Mouse (Mus musculus): ENCODE measurements around the gene Alox5ap.
A peak's percentile ranks its signal among the peaks of the same experiment; 100 is the strongest.

Alox5ap gene

DNA sequence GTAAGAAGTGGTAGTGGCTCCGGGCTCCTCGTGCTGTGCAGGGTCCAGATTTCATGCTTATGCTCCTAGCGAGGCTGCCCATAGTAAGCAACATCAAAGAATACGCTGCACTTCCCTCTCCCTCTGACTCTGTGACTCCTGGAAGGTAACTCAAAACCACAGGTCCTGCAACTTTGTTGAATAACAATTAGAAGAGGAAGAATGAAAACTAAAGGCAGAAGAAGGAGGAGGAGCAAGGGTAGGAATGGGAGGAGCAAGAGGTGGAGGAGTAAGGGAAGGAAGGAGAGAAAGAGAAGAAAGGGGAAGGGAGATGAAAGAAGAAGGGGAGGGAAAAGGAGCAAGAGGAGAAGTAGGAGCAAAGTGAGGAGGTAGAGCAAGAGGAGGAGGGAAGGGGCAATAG lies at the start of gene Alox5ap:
Gene Alox5ap, plus strand, starts transcription at position 363 of the 400 bp plus-strand sequence.
- DNase-seq (ENCODE audit: low spot score) = no peak

DNA sequence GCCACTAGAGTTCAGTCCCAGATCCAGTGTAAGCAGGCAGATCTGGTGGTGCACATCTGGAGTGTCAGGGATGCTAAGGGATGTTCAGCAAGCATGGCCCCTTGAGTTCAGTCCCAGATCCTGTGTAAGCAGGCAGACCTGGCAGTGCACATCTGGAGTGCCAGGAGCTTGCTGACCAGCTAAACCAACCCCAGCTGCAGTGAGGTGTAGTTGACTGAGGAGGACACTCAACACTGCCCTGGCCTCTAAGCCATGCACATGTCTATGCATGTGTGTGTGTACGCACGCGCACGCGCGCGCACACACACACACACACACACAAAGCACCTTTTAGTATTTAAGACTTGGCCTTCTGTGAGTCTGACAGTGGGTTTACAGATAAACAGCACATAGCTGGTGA lies 49.0 kb upstream of the Alox5ap start:
- no peak for DNase-seq (ENCODE audit: low spot score)

DNA sequence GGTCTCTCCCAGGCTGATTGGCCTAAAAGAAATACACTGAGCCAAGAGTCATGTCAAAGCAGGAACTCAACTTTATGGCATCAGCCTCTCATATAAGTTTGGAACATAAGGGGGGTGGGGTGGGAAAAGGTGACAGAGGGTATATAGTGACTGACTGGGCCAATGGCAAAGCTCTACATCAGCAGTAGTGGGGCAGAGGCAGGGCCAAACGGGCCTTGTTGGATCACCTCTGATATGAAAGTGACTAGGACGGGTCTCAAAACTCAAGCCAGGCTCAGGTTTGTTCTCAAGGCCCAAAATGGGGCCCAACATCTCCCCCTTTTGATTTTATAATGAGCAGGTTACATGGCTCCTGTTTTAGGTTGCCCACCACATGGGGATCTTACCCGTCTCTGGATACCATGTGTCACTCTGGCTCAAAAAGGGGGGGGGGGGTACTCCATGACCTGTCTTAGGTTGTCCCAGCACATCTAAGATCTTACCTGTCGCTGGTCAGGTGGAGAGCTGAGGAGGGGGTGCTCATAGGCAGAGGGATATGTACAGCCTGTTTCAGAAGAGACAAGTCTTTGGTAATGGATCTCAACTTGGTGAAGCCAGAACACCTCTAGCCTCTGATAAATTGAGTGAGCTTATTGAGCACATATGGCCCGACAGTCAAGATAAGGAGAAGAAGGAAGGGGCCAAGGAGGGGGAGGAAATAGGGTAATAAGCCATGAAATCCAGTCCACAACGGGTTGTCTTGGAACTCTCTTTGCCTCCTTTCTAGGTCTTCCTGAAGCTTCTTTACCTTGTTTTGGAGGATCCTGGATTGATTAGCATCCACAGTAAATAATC lies 46.8 kb upstream of the Alox5ap start:
- no peak for DNase-seq (ENCODE audit: low spot score)

DNA sequence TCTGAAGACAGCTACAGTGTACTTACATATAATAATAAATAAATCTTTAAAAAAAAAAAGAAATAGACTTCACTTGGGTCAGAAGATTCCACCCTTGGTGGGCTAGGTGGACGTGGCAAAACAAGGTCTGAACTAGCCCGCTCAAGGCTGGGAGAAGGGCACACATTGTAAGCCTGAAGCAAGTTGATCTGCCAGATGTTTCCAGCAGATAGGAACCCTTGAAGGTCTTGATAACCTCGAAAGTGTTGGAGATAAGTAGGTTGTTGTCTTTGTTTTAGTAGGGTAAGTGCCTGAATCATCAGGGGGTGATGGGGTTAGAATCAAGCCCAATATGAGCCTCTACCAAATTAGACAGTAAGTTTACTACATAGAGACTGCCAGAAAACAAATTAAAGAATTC lies 45.1 kb upstream of the Alox5ap start:
- DNase-seq (ENCODE audit: low spot score) = no peak

DNA sequence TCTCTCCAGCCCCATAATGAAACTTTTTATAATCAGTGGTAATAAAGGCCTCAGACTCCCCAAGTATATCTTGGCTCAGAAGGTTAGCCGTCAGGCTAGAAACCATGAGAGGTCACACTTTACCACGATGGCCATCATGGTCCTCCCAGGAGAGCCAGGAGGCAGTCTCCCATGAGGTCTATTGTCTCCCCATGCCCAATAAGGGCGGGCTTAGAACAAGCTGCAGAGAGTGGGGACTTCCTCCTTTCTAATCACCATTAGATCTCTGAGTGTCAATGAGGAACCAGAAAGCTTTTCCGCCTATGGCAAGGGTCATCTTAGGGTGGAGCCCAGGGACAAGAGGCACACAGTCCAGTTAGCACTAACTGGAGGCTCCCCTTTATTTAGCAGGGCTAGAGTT lies 43.2 kb upstream of the Alox5ap start:
- DNase-seq (ENCODE audit: low spot score) = no peak

DNA sequence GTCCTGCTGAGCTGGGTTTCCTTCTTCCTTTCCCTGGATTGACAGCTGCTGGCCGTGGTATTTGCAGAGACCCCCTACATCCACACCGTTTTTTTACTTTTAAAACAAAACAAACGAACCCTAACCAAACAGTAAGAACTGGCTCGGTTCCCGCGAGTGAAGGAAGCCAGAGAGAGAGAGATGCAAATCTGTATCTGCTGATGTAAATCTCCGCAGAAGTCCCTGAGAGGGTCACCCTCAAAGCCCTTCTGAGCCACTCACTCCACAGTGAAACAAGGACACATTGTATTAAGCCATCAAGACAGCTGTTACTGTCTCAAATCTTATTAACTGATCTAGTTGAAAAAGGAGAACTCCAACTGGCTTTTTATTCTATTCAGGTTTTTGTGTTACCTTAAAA lies 39.9 kb upstream of the Alox5ap start:
- no peak for DNase-seq (ENCODE audit: low spot score)

DNA sequence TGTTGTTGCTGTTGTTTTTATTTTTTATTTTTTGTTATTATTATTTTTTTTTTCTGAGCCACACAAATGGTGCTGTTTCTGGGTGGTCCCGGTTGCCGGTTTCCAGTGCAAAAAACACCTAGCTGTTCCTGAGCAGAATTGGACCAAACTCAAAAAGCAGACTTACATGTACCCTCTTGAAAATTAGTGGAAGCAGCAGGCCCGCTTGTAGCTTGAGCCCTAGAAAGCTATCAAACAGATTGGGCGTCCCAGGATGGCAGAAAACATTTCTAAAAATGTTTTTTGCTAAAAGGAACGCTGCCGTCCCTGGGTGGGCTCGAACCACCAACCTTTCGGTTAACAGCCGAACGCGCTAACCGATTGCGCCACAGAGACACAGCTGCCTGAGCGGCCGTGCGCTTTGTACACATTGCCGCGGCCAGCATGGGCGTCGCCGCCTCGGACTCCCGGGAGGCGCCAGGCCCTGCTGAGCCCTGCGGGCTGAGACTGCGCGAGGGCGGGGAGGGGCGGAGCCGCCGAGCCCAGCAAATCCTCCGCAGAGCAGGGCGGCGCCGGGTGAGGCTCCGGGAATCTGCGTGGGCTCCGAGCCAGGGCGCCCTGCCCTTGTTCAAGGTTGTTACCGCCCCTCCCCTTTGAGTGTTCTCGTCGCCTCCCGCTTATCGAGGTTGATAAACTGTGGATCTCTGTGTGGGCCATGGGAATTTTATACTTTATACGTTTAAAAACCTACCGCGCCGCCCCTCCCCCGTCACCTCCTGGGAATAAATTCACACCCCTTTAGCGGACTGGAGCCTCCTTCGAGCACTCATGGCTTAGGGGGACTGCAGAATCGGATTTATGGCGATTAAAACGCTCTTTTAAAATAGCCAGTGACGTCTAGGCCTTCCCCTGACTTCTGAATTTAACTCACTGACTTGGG lies 35.6 kb upstream of the Alox5ap start:
- peak; percentile 94 for DNase-seq (ENCODE audit: low spot score)

DNA sequence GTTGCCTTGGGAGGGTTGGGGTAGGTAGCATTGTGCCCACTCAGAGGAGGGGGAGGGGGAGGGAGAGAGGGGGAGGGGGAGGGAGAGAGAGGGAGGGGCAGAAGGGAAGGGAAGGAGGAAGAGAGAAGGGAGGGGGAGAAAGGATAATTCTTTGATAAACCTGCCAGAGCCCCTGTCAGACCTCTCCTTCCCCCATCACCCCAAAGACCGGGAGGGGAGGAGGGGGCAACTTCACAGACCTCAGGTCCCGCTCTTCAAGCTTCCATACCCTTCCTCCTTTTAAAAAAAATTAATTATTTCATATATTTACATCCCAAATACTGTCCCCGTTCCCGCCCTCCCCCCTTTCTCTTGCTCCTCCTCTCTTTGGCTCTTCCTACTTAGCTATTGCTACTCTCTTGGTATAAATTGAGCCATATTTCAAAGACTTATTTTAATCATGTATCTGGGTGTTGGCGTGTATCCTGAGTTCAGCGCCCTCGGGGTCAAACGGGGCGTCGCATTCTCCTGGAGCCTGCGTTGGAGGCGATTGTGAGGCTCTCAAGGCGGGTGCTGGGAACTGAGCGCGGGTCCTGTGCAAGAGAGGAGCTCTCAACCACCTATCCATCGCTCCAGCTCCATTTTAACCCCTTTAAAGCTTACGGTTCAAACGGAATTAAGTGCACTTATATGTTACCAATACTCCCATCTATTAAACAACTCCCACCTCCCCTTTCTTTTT lies 34.8 kb upstream of the Alox5ap start:
- no peak for DNase-seq (ENCODE audit: low spot score)

DNA sequence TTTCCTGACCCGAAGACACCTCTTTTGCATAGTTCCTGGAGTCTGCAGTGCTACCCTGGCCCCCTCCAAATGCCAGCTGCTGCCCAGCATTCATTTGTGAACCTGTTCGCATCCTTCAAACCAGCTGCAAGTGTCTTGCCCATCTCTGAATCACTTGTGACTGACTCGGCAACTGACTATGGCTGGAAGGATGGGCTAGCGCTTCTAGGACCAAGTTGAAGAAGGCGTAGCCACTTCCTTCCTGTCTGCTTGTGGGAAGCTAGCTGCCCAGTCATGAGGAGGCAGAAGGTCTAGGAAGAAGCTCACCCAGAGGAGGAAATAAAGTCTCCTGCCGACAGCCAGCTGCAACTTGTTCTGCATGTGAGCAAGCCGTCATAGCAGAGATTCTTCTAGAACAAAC lies 29.6 kb upstream of the Alox5ap start:
- no peak for DNase-seq (ENCODE audit: low spot score)

DNA sequence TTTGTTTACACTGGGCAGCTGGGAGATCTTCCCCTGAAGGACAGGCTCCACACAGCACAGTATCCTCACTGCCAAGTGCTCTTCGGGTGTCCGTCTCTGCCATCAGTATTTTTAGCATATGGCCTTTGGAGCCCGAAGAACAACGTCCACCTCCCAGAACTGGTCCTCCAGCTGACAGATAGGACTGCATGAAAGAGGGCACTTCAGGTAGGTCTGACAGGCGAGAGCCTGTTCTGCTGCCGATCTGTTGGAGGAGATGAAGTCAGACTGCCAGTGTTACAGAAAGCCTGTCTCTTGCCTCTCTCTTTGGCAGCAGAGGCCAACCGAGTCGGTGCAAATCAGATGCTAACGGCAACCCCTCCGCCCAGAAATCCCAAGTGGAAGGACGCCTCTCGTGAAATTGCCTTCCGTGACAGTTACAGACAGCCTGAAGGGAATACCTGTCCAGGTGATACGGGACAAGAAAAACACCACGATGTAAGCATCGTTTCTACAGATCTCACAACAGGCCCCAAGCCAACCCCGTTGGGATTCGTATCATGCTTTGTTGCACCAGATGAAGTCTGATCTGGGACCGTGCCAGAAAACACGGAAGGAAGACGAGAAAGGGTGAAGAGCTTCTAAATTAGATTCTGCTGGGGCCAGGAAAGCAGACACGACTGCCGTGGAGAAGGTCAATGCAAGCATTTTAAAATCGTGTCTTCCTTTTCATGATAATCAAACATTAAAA lies 27.2 kb upstream of the Alox5ap start:
- no peak for DNase-seq (ENCODE audit: low spot score)

DNA sequence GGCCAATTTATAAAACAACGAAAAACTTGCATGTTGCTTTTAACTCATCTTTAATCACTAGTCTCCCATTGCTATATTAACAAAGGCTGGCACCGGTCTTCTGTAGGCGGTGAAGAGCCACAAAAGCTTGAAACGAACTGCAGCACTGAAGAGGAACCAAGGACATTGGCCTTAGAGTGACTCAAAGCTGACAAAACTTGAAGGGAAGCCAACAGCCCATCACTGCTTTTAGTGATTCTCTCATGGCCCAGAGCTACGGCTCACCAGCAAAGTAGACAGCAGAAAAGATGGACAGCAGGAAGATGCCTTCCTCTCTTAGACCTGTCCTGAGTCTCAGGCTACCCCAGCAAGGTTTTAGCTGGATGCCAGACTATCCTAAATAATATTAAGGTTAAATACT lies 22.1 kb upstream of the Alox5ap start:
- DNase-seq (ENCODE audit: low spot score) = no peak

DNA sequence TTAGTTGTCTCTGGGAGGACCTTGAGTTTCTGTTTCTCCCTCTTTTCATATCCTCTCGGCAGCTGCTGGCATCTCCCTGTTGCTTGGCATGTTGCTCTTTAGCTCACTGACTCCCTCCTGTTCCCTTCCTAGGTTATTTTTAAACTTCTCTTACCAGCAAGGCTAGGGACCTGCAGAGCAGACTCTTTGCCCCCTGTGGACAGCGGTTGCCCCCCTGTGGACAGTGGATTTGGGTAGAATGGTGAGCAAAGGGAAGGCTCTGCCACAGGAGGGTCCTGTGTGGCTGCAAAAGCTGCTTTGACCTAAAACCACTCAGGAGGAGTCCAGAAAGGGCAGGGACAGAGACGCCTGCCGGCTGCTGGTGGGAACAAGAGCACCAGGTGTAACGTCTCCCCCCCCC lies 21.5 kb upstream of the Alox5ap start:
- DNase-seq (ENCODE audit: low spot score) = no peak

DNA sequence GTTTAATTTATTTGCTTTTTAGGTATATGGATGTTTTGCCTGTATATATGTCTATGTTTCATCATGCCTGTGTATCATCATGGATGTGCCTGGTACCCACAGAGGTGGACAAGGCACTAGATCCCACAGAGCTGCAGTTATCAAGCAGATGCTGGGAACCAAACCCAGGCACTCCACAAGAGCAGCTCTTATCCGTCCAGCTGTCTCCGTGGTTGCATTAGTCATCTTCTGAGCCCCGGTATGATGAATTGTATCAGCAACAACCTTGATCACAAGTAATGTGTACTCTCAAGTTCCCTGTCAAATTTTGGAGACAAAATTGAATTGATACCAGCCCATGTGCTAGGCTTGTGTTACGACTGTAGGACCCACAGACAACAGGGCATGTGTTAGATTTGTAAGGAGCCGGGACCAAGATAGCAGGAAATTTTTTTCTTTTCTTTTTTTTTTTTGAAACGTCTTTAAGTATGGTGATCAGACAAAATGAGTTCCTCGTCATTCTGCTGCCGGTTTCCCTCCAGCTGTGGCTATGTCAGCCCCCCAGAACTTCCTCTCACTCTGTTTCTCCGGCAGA lies 19.1 kb upstream of the Alox5ap start:
- DNase-seq (ENCODE audit: low spot score) = no peak

DNA sequence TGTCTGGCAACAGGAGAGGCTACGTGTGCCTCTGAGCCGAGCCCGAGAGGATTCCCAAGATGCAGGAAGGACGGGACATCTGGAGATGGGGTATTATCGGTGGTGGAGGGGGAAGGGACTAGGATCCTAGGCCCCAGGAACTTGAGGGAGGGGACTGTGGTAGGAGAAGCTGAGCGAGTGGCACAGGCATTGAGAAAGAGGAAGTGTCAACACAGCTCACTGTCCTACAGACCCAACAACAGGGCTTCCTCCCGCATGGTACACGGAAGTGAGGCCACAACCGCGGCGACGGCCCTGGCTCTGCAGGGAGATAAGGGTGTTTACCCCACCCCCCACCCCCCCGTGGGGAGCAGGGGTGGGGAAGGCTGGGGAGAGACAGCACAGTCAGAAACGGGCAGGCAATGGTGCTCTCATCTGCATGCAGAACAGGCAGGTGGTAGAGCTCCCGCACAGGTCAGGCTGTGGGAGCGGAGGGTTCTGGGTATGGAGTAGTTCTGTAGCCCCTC lies 18.5 kb upstream of the Alox5ap start:
- peak; percentile 71 for DNase-seq (ENCODE audit: low spot score)

DNA sequence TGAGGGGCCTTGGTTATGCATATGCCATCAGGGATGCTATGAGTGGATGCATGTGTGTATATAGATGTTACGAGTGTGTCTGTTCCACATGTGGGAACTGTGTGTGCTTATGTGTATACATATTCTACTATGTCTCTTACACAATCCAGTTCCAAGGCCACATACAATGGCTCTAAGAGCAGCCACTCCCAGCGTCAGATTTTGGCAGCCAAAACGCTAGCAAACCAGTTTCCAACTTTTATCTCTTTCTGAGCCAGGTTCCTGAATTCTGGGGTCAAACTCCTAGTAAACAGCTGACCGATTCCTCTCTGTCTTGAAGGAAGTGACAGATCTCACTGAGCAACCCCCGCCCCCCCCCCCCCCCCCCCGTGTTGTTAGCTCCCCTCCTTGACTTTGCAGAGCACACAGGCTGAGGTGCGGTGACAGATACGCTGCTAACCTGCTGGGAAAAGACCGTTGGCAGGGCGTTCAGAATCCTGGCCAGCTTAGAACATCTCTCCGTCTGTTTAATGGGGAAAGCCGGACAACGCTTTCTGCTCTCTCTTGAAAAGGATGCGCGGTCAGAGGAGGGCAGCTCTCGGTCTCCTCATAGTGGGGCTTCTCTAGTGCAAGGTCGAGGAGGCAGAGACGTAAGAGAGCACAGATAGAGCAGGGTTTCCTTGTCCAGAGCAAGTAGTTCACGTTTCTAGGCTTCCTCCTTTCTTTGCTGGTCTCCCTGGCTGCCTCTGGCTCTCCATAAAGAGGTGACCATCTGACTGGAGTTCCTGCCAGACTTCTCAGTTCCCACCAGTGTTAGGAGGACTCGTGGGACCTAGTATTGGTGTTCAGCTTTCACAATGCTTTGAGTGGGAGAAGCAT lies 17.3 kb upstream of the Alox5ap start:
- no peak for DNase-seq (ENCODE audit: low spot score)

DNA sequence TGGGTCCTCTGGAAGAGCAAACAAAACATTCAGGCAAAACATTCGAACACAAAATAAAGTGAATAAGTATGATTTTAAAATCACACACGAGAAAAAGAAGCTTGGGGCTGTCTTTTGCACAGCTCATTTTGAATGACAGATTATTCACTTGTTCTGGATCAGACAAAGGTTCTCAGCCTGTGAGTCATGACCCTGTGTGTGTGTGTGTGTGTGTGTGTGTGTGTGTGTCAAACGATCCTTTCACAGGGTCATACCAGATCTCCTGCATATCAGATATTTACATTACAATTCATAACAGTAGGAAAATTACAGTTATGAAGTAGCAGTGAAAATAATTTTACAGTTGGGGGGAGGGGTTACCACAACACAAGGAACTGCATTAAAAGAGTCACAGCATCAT lies 12.3 kb upstream of the Alox5ap start:
- no peak for DNase-seq (ENCODE audit: low spot score)

DNA sequence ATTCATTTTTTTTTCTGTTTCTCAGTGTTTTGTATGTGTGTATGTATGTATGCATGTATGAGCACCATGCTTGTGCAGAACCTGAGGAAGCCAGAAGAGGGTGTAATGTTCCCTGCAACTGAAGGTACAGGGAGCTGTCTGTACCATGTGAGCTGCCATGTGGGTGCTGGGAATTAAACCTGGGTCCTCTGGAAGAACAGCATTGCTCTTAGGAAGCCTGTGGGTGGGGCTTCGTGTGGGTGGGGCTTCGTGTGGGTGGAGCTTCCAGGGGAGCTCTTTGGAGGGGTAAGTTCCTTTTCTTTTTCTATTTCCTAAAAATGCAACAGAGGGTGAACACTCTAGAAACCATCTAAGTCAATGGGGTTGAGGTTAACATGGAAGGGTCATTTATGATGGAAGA lies 11.1 kb upstream of the Alox5ap start:
- DNase-seq (ENCODE audit: low spot score) = no peak

DNA sequence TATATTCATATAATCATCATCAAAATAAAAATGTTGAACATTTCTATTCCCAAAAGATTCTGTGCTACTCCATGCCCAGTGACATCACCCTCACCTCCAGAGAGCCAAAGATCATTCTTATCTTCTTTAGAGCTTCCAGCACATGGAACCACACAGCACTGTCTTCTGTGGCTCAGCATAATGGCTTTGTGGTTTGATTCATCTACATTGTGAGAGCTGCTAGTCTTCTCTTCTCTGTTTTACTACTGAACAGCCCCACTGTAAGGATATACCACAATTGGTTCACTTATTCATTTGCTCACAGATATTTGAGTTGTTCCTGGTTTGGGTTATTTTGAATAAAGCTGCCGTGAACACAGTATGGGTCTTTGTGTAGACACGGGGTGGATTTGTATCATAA lies 9.0 kb upstream of the Alox5ap start:
- no peak for DNase-seq (ENCODE audit: low spot score)

DNA sequence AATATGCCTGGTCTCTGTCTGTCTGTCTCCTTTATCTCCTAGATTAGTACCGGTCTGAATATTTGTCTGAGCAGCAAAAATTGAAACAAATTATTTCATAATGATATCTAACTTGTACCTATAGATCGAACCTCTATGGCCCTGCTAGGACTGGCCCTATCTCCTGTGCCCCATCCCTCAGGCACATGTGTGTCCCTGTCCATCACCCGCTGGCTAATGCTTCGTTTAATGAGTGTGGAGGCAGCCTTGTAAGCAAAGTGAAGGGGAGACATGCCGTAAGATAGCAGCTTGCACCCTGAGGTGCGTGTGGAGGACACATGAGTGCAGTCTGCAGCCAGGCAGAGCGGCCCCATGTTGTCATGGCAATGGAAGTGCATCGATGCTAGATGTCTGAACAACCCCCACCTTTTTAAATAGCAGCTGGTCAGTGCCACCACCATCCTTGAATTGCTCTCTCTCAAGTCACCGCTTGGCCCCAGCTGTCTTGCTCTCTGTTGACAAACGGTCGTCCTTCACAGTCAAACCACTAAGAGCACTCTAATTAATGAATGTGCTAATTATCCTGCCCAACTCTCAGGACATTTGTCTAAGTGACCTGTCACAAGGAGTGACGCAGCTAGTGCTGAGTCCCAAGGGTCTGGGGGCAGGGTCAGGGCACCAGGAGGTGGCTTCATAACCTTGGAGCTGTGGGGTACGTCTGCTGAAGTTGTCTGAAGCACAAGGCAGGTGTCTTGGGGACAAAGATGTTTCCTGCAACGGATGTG lies 6.9 kb upstream of the Alox5ap start:
- no peak for DNase-seq (ENCODE audit: low spot score)

DNA sequence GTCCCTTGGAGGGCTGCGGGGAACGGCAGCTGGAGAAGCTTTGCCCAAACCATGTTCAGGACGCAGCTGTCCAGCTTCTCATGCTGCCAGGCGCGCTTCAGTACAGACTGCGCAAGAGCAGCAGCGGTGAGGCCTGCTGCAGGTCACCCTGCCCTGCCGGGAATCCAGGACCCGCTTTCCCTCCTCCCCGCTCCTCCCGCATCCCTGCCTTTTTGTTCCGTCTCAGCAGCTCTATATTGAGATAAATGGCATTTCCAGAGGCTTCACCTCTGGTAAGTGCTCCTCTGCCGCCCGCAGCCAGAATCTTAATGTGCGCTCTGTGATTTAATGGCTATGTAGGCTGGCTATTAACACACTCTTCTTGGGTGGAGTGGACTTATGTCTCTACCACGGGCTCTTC lies 5.5 kb upstream of the Alox5ap start:
- no peak for DNase-seq (ENCODE audit: low spot score)
